Mouse (Mus musculus) erythroblast, embryonic 14.5 days (primary cell): ENCODE measurements around the gene Osm.

Source experiments
- GATA1 ChIP-seq: IDR thresholded peaks from 2 replicates; pipeline ENCODE4 v1.6.1; 2012; ENCODE audit warnings: low read length, inconsistent platforms, mixed read lengths
- TAL1 ChIP-seq: IDR thresholded peaks from 3 replicates; pipeline ENCODE4 v1.6.1; 2012; ENCODE audit warnings: low read length, inconsistent platforms, mixed read lengths

DNA sequence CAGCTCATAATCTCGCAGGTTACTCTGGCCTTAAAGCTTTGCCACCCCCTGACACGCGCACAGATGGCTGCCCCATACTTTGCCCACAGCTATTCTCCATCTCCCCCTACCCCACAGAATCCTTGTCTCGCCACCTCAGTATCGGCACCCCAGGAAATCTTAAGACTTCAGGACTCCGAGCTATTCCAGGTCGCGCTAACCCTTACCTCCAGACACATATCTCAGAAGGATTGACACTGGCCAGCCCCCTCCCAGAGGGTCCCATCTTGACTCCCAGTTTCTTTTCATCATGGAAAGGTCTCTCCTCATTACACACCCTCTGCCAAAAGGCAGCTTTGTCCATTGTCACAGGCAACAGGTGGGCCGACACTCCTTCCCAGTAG is 48.9 kb upstream of the Osm start:
- TF ChIP-seq TAL1 (no peak), GATA1 (no peak)
